Mouse (Mus musculus) neural tube, embryonic 11.5 days (tissue): Measurements from ENCODE around the gene Cbll1. TPM values are rescaled to one million over a fixed set of nuclear protein-coding genes. Genes with fewer than 3 reads are reported as not detected.

Source experiments
- ATAC-seq: fragments of 200-750 bp; cut with Nextera tagmentation; 2 replicates; pipeline ENCODE4 v1.8.0; 2017; ENCODE audit warnings: moderate number of reproducible peaks, mild to moderate bottlenecking, moderate TSS enrichment, moderate library complexity; ENCODE audit not compliant: insufficient read depth, low FRiP score, low TSS enrichment
- DNase-seq: peaks from one replicate; pipeline ENCODE4 v3.0.0-alpha.2; 2015; ENCODE audit warnings: low spot score
- H3K27ac ChIP-seq: fragments of 300-500 bp; sonication (generic); 2 replicates; pipeline ENCODE4 v1.5.1; 2014; ENCODE audit warnings: low read depth, mild to moderate bottlenecking, low read length
- H3K27me3 ChIP-seq: fragments of 300-500 bp; sonication (generic); 2 replicates; pipeline ENCODE4 v1.6.1; 2014; ENCODE audit warnings: mild to moderate bottlenecking, low read length, mixed read lengths; ENCODE audit not compliant: control insufficient read depth, insufficient read depth
- H3K36me3 ChIP-seq: fragments of 300-500 bp; sonication (generic); 2 replicates; pipeline ENCODE4 v1.6.1; 2014; ENCODE audit warnings: mild to moderate bottlenecking, low read length, moderate library complexity, mixed read lengths; ENCODE audit not compliant: control insufficient read depth, insufficient read depth
- H3K4me1 ChIP-seq: fragments of 300-500 bp; sonication (generic); 2 replicates; pipeline ENCODE4 v1.6.1; 2014; ENCODE audit warnings: low read length, mixed read lengths; ENCODE audit not compliant: control insufficient read depth, insufficient read depth
- H3K4me2 ChIP-seq: fragments of 300-500 bp; sonication (generic); 2 replicates; pipeline ENCODE4 v1.6.1; 2014; ENCODE audit warnings: low read depth, mild to moderate bottlenecking, moderate library complexity
- H3K4me3 ChIP-seq: fragments of 300-500 bp; sonication (generic); 2 replicates; pipeline ENCODE4 v1.5.1; 2014; ENCODE audit warnings: low read depth, low read length
- H3K9ac ChIP-seq: fragments of 300-500 bp; sonication (generic); 2 replicates; pipeline ENCODE4 v1.6.1; 2014; ENCODE audit warnings: mild to moderate bottlenecking, low read length
- H3K9me3 ChIP-seq: fragments of 300-500 bp; sonication (generic); 2 replicates; pipeline ENCODE4 v1.6.1; 2016; ENCODE audit warnings: low read length; ENCODE audit not compliant: control insufficient read depth
- WGBS: fragments of 180-500 bp; shearing (Covaris S2); extraction: QIAGEN DNeasy Blood & Tissue Kit; methylation state at CpG from one replicate; pipeline ENCODE4 v1.1.7; 2014; 5-methylcytosine and 5-hydroxymethylcytosine counted together
- polyA plus RNA-seq: library from polyadenylated mRNA; unstranded; fragments of >200 nt; fragmentation: Nextera tagmentation; extraction: Ambion mirVana; gene quantifications from 2 replicates; pipeline ENCODE4 v1.2.1, GENCODE M21; 2014

Cbll1 gene
- polyA plus RNA-seq: 27.2 and 27.8 TPM in 2 replicates

GRCm38 (mm10) chr12:31499314-31500131 is at the start of gene Cbll1:
TSS of gene Cbll1 (minus strand) at chr12:31499616.
- Histone ChIP-seq H3K4me3 (peak within 1 kb of the TSS; percentile 91), H3K4me1 (peaks cover 2% of the 10 kb centered on the region; the same call in 1 of the 2 replicates), H3K36me3 (no peaks in the 10 kb centered on the region), H3K9ac (peak within 1 kb of the TSS; percentile 90), H3K9me3 (no peaks in the 10 kb centered on the region), H3K27ac (peak within 1 kb of the TSS; percentile 77), H3K4me2 (peak within 1 kb of the TSS; percentile 70), H3K27me3 (no peaks in the 10 kb centered on the region)
- ATAC-seq (peak; percentile 97), DNase-seq (peak; percentile 96)
- WGBS: under 1% methylated on average over 65 of the region's 68 CpGs

GRCm38 (mm10) chr12:31546061-31546460 is 46.6 kb upstream of the Cbll1 start:
- Histone ChIP-seq H3K36me3 (no peaks in the 10 kb centered on the region), H3K9me3 (no peaks in the 10 kb centered on the region), H3K4me2 (no peak overlapping the region), H3K9ac (no peak overlapping the region), H3K4me1 (no peaks in the 10 kb centered on the region), H3K27me3 (no peaks in the 10 kb centered on the region), H3K27ac (no peak overlapping the region), H3K4me3 (no peak overlapping the region)
- DNase-seq (no peak), ATAC-seq (no peak)
- 73% methylated on average over 1 of the region's 1 CpGs for WGBS

DNA sequence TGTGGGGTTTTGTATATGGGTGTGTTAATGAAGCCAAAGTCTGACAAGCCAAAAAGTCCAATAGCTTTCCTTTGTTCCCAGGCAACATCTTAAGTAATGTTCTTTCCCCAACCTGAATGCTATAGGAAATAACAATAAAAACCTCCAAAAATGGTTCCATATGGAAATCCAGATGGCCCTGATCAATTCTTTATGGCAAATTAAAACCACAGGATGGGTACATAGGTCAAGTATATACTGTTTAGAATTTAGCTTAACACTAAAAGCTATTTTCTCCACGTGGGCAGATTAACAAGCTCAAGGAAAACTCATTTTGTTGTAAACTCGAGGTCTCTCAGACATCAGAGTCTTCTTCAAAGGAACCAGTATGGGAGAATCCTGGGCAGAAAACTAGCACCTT is 45.8 kb upstream of the Cbll1 start:
- no peak overlapping the region for H3K27ac ChIP-seq
- WGBS: 52% methylated on average over 2 of the region's 2 CpGs
- H3K4me3 ChIP-seq: no peak overlapping the region
- no peak for ATAC-seq
- H3K27me3 ChIP-seq: no peaks in the 10 kb centered on the region
- H3K9ac ChIP-seq: no peak overlapping the region
- DNase-seq: no peak
- H3K4me2 ChIP-seq: no peak overlapping the region
- H3K9me3 ChIP-seq: no peaks in the 10 kb centered on the region
- H3K36me3 ChIP-seq: no peaks in the 10 kb centered on the region
- no peaks in the 10 kb centered on the region for H3K4me1 ChIP-seq

DNA sequence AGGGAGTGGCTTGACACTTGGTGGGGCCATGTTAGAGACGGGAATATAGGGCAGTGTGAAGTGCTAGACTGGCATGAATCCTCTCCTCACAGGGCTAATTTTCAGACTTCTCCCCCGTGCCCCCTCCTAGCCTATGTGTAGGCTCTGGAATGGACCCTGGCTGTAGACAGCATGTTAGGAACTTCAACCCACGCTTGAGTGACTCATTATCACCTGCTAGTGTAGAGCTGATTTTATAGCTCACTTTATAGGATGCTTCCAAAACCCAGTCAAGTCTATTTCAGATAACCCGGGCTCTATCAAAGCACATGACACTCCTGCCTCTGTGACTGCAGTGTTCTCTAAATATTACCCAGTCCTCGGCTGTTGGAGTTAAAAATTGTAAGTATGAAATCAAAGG is 42.1 kb upstream of the Cbll1 start:
- H3K9me3 ChIP-seq: no peaks in the 10 kb centered on the region
- no peak overlapping the region for H3K27ac ChIP-seq
- ATAC-seq (no peak), DNase-seq (no peak)
- no peaks in the 10 kb centered on the region for H3K27me3 ChIP-seq
- no peak overlapping the region for H3K9ac ChIP-seq
- 78% methylated on average over 5 of the region's 5 CpGs for WGBS
- H3K4me3 ChIP-seq: no peak overlapping the region
- no peaks in the 10 kb centered on the region for H3K36me3 ChIP-seq
- H3K4me1 ChIP-seq: no peaks in the 10 kb centered on the region
- no peak overlapping the region for H3K4me2 ChIP-seq

- ATAC-seq (no peak), DNase-seq (no peak)
- H3K36me3 ChIP-seq: no peaks in the 10 kb centered on the region
- no peak overlapping the region for H3K9ac ChIP-seq
- 50% methylated on average over 2 of the region's 2 CpGs for WGBS
- no peaks in the 10 kb centered on the region for H3K27me3 ChIP-seq
- H3K9me3 ChIP-seq: no peaks in the 10 kb centered on the region
- H3K4me2 ChIP-seq: no peak overlapping the region
- H3K27ac ChIP-seq: no peak overlapping the region
- H3K4me3 ChIP-seq: no peak overlapping the region
- H3K4me1 ChIP-seq: no peaks in the 10 kb centered on the region
These were observed 40.4 kb upstream of the Cbll1 start for GRCm38 (mm10) chr12:31539783-31540182.

DNA sequence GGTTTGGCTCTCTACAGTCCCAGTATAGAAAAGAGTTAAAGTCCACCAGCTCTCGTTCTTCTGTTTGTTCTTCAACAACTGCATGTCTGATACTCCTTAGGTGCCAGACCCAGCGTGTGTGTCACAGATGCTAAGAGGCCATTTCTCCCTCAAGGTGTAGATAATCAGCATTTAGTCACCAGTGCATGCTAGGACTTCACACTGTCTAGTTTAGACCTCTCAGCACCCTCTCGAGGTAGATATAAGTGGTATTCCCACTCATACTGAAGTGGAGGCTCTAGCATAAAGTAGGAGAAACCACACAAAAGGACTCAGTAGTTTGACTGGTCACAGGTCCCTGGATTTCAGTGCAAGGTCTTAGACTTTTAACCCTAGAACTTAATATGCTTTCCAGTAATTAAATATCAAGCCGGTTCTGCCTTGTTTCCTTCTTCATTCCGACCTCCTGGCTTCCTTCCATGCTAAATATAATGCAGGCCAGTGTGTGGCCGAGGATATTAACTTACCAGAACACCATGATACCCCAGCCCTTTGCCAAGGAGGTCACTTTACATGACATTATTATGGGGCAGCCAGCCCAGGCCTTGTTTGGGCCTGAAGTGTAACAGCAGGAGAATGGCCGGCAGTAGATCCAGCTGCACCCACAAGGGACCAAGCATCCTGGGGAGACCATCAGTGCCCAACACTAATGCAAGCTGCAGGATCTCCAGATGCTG is 38.3 kb upstream of the Cbll1 start:
- Histone ChIP-seq H3K4me1 (no peaks in the 10 kb centered on the region), H3K27me3 (no peaks in the 10 kb centered on the region), H3K9ac (no peak overlapping the region), H3K9me3 (no peaks in the 10 kb centered on the region), H3K27ac (no peak overlapping the region), H3K4me3 (no peak overlapping the region), H3K4me2 (no peak overlapping the region), H3K36me3 (no peaks in the 10 kb centered on the region)
- DNase-seq: no peak
- no peak for ATAC-seq
- 71% methylated on average over 7 of the region's 7 CpGs for WGBS

GRCm38 (mm10) chr12:31534060-31534843 is 34.8 kb upstream of the Cbll1 start:
- no peak overlapping the region for H3K9ac ChIP-seq
- no peak overlapping the region for H3K27ac ChIP-seq
- H3K4me1 ChIP-seq: no peaks in the 10 kb centered on the region
- ATAC-seq (no peak), DNase-seq (no peak)
- H3K4me3 ChIP-seq: no peak overlapping the region
- H3K9me3 ChIP-seq: no peaks in the 10 kb centered on the region
- no peaks in the 10 kb centered on the region for H3K36me3 ChIP-seq
- no peaks in the 10 kb centered on the region for H3K27me3 ChIP-seq
- H3K4me2 ChIP-seq: no peak overlapping the region
- 75% methylated on average over 11 of the region's 11 CpGs for WGBS

DNA sequence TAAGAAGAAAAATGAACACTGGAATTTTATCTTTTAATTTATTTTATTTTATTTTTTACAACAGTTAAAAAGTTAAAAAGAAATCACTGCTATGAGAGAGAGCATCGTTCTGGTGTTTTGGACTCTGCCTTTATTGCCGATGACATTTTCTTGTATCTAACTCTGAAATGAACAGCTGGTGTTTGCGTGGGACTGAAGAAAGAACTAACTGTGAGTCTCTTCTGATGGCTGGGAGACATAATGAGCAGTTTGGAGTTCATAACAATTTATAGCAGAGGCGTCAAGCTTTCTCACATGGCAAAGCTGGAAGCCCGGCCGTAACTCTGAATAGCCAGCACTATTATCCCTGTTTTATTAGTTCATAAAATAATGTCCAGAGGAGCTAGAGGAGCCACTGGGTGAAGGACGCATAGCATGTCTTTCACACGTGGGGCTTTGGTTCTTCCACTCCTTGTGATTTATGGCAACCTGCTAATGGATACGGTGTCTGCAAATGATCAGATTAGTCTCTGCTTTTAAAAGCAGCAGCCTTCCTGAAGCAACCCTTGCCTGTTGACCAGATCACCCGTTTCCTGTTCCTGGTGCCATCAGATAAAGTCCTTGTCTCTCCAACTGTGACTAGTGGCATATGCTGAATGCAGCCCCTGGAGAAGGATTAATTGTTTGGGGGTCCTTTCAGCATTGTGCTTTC is 33.9 kb upstream of the Cbll1 start:
- ATAC-seq: no peak
- DNase-seq: no peak
- WGBS: 58% methylated on average over 10 of the region's 10 CpGs

More for the DNA sequence above, 33.9 kb upstream of the Cbll1 start:
- Histone ChIP-seq H3K36me3 (no peaks in the 10 kb centered on the region), H3K9me3 (no peaks in the 10 kb centered on the region), H3K4me3 (no peak overlapping the region), H3K27me3 (no peaks in the 10 kb centered on the region), H3K4me1 (no peaks in the 10 kb centered on the region), H3K4me2 (no peak overlapping the region), H3K9ac (no peak overlapping the region), H3K27ac (no peak overlapping the region)
